Mouse (Mus musculus) limb, embryonic 10.5 days (tissue): ENCODE measurements at regions not wholly inside any gene's neighbourhood (a gene's known extent, or its start where the extent isn't known, plus 50 kb on each side); places are given as distances from the start of the nearest gene placed in this dataset.

ENCODE experiments used
- DNase-seq: peaks from one replicate; pipeline ENCODE4 v3.0.0-alpha.2; 2017; ENCODE audit warnings: low spot score
- H3K27ac ChIP-seq: fragments of 300-500 bp; sonication (generic); 2 replicates; pipeline ENCODE4 v1.5.1; 2016; ENCODE audit warnings: mild to moderate bottlenecking
- H3K27me3 ChIP-seq: fragments of 300-500 bp; sonication (generic); 2 replicates; pipeline ENCODE4 v1.6.1; 2016; ENCODE audit warnings: low read depth, mild to moderate bottlenecking; ENCODE audit not compliant: poor library complexity, severe bottlenecking
- H3K36me3 ChIP-seq: fragments of 300-500 bp; sonication (generic); 2 replicates; pipeline ENCODE4 v1.6.1; 2016; ENCODE audit warnings: mild to moderate bottlenecking, moderate library complexity
- H3K4me1 ChIP-seq: fragments of 300-500 bp; sonication (generic); 2 replicates; pipeline ENCODE4 v1.6.1; 2016
- H3K4me3 ChIP-seq: fragments of 300-500 bp; sonication (generic); 2 replicates; pipeline ENCODE4 v1.5.1; 2016; ENCODE audit warnings: mild to moderate bottlenecking, moderate library complexity
- H3K9me3 ChIP-seq: fragments of 300-500 bp; sonication (generic); replicated peaks from 2 replicates; pipeline ENCODE4 v1.6.1; 2016; ENCODE audit warnings: mild to moderate bottlenecking
- WGBS: fragments of 180-500 bp; shearing (Covaris S2); methylation state at CpG from one replicate; pipeline ENCODE4 v1.1.7; 2016; 5-methylcytosine and 5-hydroxymethylcytosine counted together

DNA sequence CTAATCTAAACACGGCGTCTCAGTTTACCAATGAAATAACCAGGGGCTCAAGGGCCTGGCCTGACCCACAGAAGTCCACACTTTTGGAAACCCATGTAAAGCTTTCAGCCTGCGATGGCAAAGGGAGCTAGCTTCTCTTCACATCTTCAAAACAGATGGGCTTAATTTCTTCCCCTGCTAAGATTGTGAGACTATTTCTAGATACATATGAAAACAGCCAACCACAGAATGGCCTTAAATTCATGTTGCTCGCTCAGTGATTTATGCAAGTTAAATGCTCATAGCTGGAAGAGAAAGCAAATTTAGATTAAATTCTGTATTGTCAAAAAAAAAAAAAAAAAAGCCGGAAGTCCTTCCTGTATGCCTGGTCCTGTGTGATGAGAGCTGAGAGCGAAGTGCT lies 53.2 kb upstream of the Epha4 start:
- Histone ChIP-seq H3K27ac (no peak overlapping the region), H3K36me3 (no peaks in the 10 kb centered on the region), H3K4me3 (no peak overlapping the region), H3K9me3 (no peaks in the 10 kb centered on the region), H3K27me3 (no peaks in the 10 kb centered on the region), H3K4me1 (no peaks in the 10 kb centered on the region)
- DNase-seq: no peak
- WGBS: 86% methylated on average over 6 of the region's 6 CpGs

DNA sequence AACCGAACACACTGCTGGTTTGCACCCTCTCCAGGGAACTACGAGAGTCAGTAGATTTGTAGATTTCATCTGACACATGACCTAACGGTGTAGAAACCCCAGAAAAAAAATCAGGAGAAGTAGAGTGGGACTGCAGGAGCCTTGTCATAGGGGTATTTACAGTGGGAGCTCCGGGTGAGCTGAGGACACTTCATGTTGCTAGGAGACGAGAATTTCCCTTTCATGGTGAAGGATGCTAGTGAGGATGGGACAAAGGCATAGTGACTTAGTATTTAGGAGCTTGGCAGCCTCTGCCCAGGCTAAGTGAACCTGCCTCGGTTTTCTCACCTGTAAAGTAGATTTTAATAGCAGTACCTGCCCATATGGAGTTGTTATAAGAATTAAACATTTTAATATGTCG lies 52.8 kb upstream of the Epha4 start:
- 84% methylated on average over 7 of the region's 7 CpGs for WGBS
- Histone ChIP-seq H3K27ac (no peak overlapping the region), H3K4me1 (no peaks in the 10 kb centered on the region), H3K36me3 (no peaks in the 10 kb centered on the region), H3K4me3 (no peak overlapping the region), H3K27me3 (no peaks in the 10 kb centered on the region), H3K9me3 (no peaks in the 10 kb centered on the region)
- DNase-seq: no peak
